Mouse (Mus musculus) frontal cortex, adult (tissue): ENCODE measurements around the gene Ptprk.
A peak's percentile ranks its signal among the peaks of the same experiment; 100 is the strongest.

Experiments used
- ATAC-seq: cut with Nextera tagmentation; 2 replicates; pipeline ENCODE4 v1.9.2; 2017; ENCODE audit warnings: mild to moderate bottlenecking, moderate library complexity, mixed read lengths; ENCODE audit not compliant: low TSS enrichment

Ptprk gene

GRCm38 (mm10) chr10:28271729-28272606 lies 197.3 kb downstream of the Ptprk start:
- ATAC-seq, result no peak

- no peak for ATAC-seq
Observed at GRCm38 (mm10) chr10:28278757-28279156, 204.1 kb downstream of the Ptprk start.

GRCm38 (mm10) chr10:28297531-28297930 lies 222.9 kb downstream of the Ptprk start:
- ATAC-seq, result no peak

DNA sequence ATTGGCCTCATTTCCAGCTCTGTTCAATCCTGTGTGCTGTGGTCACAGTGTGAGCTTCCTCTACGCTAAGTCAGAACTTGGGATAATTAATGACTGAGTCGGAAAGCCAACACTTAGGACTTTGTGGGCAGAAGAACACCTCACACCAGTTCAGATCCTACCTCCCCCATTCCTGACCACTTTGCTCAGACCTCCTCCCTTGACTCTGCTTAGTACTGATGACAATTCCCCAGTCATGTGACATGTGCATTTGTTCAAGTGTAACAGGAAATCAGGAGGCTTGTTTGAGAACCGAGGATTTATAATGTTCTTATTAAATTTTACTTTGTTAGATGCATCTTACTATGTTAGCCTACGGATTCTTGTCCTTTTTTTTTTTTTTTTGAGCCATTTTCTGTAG lies 224.6 kb downstream of the Ptprk start:
- ATAC-seq, result no peak

DNA sequence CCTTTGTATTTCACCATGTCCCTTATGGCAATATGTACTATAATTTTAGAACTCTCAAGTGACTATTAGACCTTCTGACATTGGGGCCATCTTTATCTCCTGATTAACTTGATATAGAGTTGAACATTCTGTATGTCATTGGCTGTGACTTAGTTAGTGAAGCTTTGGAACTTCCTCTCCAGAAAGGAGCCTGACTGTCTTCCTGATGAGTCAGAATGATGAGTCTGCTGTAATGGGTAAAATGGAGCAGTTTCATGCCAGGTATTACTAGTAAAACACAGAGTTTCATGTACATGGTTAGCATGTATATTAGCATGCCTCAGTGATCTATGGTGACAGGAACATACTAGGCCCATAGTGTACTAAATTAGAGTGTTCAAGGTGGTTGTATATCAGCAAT lies 229.2 kb downstream of the Ptprk start:
- ATAC-seq, result no peak

DNA sequence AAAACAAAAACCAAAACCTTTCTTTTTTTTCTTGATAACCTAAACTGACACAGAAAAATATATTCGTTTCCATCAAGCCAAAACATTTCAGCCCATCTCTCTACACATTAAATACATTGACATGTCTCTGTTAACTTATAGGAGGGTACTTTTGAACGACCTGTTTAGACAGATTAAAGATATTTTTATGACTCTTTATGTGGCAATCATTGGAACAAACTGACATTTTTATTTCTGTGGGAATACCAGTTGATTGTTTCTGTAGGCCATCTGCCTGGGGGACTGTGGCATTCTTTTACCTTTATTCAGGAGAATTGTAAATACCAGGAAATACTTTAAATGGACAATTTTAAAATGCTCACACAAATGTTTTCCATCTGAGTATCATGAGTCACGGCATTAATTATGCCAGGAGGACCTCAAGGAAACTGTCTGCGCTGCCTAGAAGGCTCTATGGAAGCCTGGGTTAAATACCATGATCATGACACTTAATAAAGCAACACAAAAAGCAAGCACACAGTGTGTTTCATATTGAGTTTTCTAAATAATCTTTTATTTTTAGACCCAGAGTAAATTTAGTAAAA lies 229.8 kb downstream of the Ptprk start:
- no peak for ATAC-seq

DNA sequence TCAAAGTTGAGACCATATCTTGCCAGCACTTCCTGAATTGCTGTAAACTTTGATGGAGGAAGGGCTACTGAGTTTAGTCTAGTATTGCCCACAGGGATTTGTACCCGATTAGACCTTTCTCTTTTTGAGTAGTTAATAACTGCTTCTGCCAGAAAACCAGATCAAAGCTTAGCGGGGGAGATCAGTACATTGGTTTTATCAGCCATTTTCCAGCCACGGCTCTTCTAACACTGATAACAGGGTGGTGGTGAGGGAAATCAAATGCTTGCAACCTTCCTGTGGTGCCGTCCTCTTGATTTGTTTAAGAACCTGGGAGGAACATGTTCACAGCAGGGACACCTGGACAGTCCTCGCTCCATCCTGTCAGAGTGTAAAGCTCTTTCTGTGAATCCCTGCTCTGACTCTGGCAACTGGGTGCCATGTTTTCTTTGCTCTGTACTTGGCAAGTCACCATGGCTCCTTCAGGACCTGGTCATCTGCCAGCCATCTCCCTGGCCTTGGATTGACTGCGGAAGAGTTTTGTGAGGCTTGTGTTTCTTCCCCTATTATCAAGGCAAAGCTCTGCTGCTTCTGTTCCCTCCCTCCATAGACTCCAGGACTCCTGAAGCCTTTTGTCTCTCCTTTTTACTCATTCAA lies 231.9 kb downstream of the Ptprk start:
- ATAC-seq, result no peak

DNA sequence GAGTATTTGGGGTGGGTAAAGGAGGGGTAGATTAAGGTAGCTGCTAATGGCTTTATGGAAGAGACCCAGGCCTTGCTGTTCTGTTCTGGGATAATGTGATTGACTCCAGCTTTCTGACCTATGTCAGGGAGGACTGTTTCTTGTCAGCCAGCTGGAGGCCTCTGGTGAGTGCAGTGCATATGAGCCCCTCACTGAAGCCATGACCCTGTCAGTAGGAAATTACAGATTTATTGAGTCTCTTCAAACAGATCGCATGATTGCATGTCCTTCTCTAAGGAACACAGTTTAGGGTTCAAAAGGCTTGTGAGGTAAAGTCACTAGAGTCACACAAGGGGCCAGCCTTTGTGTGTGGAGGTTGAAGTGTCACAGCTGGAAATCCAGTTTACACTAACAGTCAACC lies 236.7 kb downstream of the Ptprk start:
- ATAC-seq, result no peak

DNA sequence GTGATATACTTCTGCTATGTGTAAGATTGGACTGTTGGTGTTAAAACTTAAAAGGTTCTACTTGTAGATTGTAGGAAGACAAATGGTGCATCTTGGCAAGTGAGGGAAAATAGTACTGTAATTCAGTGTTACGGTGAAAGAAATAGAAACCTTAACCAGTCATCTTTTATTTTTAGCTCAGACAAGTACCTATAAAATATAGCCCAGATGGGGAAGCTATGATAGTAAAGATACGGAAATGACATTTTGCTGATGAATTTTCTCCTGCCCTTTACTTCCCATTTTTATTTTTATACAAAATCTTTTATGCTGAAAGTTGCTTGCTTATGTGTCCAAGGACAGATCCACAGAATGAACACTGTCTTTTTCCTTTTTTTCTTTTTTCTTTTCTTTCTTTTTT lies 248.4 kb downstream of the Ptprk start:
- peak; percentile 85 for ATAC-seq

- no peak for ATAC-seq
Observed at GRCm38 (mm10) chr10:28335232-28335631, 260.6 kb downstream of the Ptprk start.

GRCm38 (mm10) chr10:28338536-28338935 lies 263.9 kb downstream of the Ptprk start:
- ATAC-seq, result no peak

- no peak for ATAC-seq
Observed at GRCm38 (mm10) chr10:28345196-28345681, 270.6 kb downstream of the Ptprk start.

DNA sequence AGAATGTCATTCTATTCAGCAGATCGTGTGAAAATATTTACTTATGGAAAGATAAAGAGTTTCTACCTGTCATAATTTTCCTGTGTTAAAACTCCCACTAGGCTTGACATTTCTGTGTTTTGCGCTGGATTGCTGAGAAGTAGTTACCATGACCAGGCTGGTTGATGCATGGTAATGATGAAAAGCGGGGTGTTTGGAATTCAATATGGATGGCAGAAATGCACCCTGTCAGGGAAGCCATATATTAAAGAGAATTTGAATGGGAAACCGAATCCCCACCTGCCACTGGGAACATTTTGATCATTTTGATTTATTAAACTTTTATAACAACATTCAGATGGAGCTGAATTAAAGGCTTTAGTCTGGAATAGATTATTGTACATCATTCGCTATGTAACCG lies 290.7 kb downstream of the Ptprk start:
- no peak for ATAC-seq

GRCm38 (mm10) chr10:28366065-28366677 lies 291.6 kb downstream of the Ptprk start:
- ATAC-seq, result no peak

DNA sequence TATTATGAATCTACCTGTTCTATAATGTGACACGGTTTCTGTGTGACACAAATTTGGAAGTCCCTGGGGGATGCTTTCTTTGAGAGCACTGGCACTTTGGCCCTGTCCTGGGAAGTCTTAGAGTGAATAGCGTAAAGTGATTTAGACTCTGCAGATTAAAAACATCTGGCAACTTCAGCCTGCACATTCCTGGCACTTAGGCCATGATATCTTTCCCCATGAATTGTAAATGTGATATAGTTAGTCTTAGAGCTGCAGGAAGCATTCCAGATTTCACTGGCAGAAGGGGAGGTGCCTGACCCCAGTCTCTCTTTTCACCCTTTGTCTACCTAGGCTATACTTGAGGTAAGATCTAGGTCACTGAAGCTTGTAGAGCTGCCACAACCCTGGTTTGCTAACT lies 295.2 kb downstream of the Ptprk start:
- ATAC-seq, result no peak

DNA sequence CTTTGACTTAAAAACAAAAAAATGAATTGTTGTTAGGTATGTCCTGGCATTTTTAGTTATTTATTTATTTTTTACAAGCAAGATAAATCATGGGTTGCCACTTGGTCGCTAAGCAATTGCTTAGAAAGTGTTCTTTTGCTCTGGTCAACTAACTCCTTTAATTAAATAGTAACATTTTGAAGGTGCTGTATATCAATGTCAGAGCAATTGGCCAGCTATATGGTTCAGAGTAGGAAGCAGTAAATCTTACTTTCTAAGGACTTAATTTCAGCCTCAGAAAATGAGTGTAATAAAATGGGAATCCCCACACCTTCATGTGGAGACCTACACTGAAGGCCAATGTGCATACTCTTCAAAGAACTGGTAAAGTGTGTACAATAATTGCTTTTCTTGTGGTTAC lies 300.3 kb downstream of the Ptprk start:
- no peak for ATAC-seq

GRCm38 (mm10) chr10:28379752-28380488 lies 305.3 kb downstream of the Ptprk start:
- ATAC-seq, result no peak

DNA sequence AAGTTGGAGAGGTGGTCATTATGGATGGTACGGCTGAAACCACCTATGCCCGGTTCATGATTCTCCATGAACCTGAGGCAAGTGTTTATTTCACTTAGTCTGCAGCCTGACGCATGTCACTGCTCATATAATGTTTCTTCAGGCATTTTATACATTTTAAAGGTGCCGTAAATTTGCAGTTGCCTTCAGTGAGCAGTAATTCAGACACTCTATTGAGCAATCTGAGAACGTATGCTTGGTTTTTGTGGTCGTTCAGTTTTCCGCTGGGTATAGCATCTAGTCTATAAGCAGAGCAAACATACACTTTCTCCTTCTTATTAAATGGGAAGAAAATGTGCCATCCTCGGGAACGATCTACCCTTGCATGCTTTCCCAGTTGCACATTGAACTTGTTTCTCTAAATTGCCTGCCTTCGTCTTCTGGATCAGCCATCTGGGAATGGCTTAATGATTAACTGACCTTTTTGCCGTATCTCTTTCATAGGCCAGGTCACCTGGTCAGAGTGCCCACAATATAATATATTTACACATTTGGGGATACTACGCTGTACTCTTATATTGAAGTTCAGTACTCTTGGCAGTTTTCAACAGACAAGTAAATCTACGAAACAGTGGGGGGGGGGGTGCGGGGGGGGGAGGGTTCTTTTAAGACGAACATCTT lies 313.1 kb downstream of the Ptprk start:
- ATAC-seq, result no peak

GRCm38 (mm10) chr10:28391168-28391567 lies 316.5 kb downstream of the Ptprk start:
- ATAC-seq, result peak; percentile 74

GRCm38 (mm10) chr10:28395610-28396519 lies 321.2 kb downstream of the Ptprk start:
- peak; percentile 19; the same call in 1 of the 2 replicates for ATAC-seq
